Mouse (Mus musculus): ENCODE results near the gene Rpl29. TPM values are rescaled to one million over a fixed set of nuclear protein-coding genes. Genes with fewer than 3 reads are reported as not detected.

Rpl29 gene
- polyA plus RNA-seq, 1 experiment from 2014 or later, result 648 TPM

DNA sequence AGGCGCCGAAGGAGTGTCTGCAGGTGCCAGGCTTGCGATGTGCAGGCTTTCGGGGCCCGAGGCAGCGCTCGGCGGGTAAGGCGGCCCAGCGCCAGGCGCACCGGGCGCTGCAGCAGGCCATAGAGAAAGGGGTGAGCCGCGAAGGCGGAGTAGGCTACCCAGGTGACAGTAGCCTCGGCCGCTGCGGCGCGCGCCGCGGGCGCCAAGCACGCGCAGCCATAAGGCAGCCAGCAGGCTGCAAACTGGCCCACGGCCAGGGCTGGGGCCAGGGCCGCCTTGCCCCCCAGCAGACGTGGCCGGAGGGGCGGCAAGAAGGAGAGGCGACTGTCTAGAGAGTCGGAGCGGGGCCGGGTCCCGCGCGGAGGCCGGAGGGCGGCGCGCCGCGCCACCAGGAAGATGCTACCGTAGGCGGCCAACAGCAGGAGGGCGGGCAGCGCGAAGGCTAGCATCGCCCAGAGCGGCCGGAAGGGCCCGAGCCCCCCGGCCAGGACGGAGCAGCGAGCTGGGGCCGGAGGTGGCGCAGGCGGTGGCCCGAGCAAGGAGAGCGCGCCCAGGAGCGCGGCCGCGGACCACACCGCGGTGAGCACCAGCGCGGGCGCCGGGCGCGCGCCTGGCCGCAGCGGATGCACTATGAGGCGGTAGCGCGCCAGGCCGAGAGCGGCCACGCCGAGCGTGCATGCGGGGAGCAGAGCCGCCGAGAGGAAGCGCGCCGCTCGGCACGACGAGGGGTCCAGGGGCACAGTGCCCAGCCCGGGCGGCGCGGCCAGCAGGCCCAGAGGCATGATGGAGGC lies 35.7 kb downstream of the Rpl29 start:
- H3K9ac ChIP-seq, result peak overlapping the region; percentile 71
- H3K4me1 ChIP-seq (replicated peaks), result peaks cover 17% of the 10 kb centered on the region
- H3K27me3 ChIP-seq (replicated peaks), result peaks cover 13% of the 10 kb centered on the region
- H3K4me2 ChIP-seq, result peak overlapping the region; percentile 93
- 2% methylated on average over 98 of the region's 99 CpGs for WGBS
- peak overlapping the region; percentile 59 for H3K4me3 ChIP-seq
- H3K27ac ChIP-seq (ENCODE audit: poor library complexity, severe bottlenecking), result no peak overlapping the region
- peak; percentile 75 for ATAC-seq (ENCODE audit: insufficient number of reproducible peaks, low FRiP score)
- H3K9me3 ChIP-seq (replicated peaks), result no peaks in the 10 kb centered on the region
- H3K36me3 ChIP-seq, result peaks cover 42% of the 10 kb centered on the region

DNA sequence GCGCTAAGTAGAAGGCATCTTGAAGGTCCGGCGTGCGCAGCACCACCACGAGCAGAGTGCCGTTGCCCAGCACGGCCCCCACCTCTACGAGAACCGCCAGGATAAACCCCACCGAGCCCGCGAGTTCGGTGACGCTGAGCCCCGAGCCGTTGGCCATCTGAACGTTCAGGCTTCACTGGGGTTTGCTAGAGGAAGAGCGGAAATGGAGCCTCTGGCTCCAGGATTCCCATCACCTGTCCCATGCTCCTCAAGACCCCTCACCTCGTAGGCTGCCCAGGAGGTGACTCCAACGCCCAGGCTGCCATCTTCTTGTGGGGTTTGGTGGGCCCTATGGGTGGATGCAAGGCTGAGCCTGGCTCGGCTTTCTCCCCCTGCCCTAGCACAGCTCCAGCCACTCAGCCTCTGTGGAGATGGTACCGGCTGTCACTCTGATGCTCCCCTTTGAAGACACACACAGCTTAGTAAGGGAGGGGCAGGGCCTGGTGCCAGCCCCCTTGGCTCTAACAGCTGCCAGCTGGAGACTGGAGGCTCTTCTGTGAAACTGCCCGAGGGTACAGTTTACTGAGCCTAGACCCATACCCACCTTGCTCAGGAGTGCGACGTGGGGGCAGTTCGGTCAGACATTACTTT lies 36.4 kb downstream of the Rpl29 start, which contains the start of gene Gpr62:
Gpr62 (minus strand) TSS at position 368 of the 630 bp plus-strand sequence.
- 33% methylated on average over 26 of the region's 26 CpGs for WGBS
- ATAC-seq (ENCODE audit: insufficient number of reproducible peaks, low FRiP score), result 0 out of 2 replicates have a peak, but pooled peaks have one; percentile 2
- Histone ChIP-seq H3K27me3 (replicated peaks) (peaks cover 13% of the 10 kb centered on the region), H3K36me3 (peaks cover 35% of the 10 kb centered on the region), H3K4me1 (replicated peaks) (peaks cover 14% of the 10 kb centered on the region), H3K9ac (peak within 1 kb of the TSS; percentile 71), H3K27ac (ENCODE audit: poor library complexity, severe bottlenecking) (no peak within 1 kb of the TSS), H3K9me3 (replicated peaks) (no peaks in the 10 kb centered on the region), H3K4me3 (peak within 1 kb of the TSS; percentile 59), H3K4me2 (peak within 1 kb of the TSS; percentile 93)

DNA sequence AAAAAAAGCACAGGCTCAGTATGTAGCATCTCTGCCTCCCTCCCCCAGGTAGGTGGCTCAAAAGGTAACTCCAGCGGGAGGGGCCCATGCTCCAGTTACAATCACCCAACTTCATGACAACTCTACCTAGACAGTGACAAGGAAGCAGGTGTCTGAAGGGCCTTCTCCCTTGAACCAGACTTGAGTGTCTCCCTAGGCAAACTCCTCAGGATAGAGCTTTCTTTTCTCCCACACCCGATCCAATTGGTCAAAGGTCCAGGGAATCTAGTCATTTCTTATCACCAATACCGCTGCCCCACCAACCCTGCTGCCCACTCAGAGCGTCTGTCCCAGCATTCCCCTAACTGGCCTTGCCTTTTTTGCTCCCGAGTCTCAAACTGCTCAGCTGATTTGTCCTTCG lies 37.5 kb downstream of the Rpl29 start:
- Histone ChIP-seq H3K27me3 (replicated peaks) (peaks cover 13% of the 10 kb centered on the region), H3K4me1 (replicated peaks) (peaks cover 16% of the 10 kb centered on the region), H3K4me3 (no peak overlapping the region), H3K36me3 (peaks cover 26% of the 10 kb centered on the region), H3K4me2 (no peak overlapping the region), H3K27ac (ENCODE audit: poor library complexity, severe bottlenecking) (no peak overlapping the region), H3K9ac (no peak overlapping the region), H3K9me3 (replicated peaks) (no peaks in the 10 kb centered on the region)
- ATAC-seq (ENCODE audit: insufficient number of reproducible peaks, low FRiP score), result no peak
- 72% methylated on average over 6 of the region's 6 CpGs for WGBS

DNA sequence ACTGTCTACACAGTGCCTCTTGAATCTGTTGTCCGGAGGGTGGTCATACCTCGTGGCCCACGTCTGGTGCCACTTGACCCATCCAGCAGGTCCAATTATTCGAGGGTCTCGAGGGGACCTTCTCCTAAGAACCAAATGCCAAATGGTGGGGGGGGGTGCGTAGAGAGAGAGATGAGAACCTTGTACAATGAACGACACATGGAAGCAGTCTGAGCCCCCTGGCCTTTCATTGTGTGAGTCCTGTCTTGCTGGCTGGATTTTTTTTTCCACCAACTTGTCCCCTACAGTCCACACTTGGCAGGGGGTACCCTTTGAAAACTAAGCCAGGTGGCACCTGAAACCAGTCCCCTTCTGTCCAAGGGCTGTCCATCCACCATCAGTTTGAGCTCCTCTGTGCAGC lies 38.5 kb downstream of the Rpl29 start:
- H3K9ac ChIP-seq, result no peak overlapping the region
- H3K27ac ChIP-seq (ENCODE audit: poor library complexity, severe bottlenecking), result no peak overlapping the region
- peaks cover 26% of the 10 kb centered on the region for H3K4me1 ChIP-seq (replicated peaks)
- no peak for ATAC-seq (ENCODE audit: insufficient number of reproducible peaks, low FRiP score)
- no peak overlapping the region for H3K4me3 ChIP-seq
- H3K9me3 ChIP-seq (replicated peaks), result no peaks in the 10 kb centered on the region
- peaks cover 16% of the 10 kb centered on the region for H3K36me3 ChIP-seq
- 84% methylated on average over 7 of the region's 7 CpGs for WGBS
- H3K27me3 ChIP-seq (replicated peaks), result peaks cover 13% of the 10 kb centered on the region
- no peak overlapping the region for H3K4me2 ChIP-seq

DNA sequence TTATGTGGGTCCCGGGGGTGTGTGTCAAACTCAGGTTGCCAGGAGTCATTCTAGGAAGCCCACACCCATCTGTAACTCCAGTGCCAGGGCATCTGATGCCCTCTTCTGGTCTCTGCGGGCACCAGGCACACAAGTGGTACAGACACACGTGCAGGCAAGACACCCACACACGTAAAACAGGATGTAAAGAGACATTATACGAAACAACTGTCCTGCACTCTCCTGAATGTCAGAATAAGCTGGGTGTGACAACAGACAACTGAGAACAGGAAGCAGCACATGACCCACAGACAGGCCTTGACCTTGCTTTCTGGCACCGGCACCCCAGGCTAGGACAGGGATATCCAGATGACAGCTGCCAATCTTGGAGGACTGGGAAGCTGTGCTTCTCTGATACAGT lies 40.1 kb downstream of the Rpl29 start:
- H3K27ac ChIP-seq (ENCODE audit: poor library complexity, severe bottlenecking), result no peak overlapping the region
- H3K9me3 ChIP-seq (replicated peaks), result no peaks in the 10 kb centered on the region
- H3K4me3 ChIP-seq, result no peak overlapping the region
- WGBS, result 65% methylated on average over 6 of the region's 6 CpGs
- H3K4me2 ChIP-seq, result no peak overlapping the region
- no peak for ATAC-seq (ENCODE audit: insufficient number of reproducible peaks, low FRiP score)
- H3K36me3 ChIP-seq, result 0 out of 2 replicates have a peak, but pooled peaks cover under 1% of the 10 kb centered on the region
- H3K9ac ChIP-seq, result no peak overlapping the region
- peaks cover 4% of the 10 kb centered on the region for H3K27me3 ChIP-seq (replicated peaks)
- peaks cover 31% of the 10 kb centered on the region for H3K4me1 ChIP-seq (replicated peaks)

DNA sequence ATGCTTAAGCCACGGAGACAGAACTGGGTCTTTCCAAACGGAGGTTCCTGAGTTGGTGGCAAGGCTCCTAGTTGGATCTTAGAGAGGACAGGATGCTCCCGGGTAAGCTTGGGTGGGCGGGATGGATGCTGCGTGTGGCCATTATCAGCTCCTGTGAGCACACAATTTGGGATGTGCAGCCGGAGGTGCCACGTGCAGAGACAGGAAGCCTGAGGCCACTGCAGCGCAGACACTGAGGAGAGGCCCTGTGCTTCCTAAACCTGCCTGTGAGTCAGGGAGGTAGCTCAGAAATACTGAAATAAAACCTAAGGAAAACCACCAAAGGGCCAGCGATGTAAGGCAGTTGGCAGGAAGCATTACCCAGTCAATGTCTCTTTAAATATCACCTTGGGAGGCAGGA lies 40.5 kb downstream of the Rpl29 start:
- H3K36me3 ChIP-seq, result no peaks in the 10 kb centered on the region
- no peak overlapping the region for H3K4me2 ChIP-seq
- no peak overlapping the region for H3K4me3 ChIP-seq
- H3K27ac ChIP-seq (ENCODE audit: poor library complexity, severe bottlenecking), result no peak overlapping the region
- peaks cover 4% of the 10 kb centered on the region for H3K27me3 ChIP-seq (replicated peaks)
- H3K4me1 ChIP-seq (replicated peaks), result peaks cover 31% of the 10 kb centered on the region
- no peaks in the 10 kb centered on the region for H3K9me3 ChIP-seq (replicated peaks)
- no peak overlapping the region for H3K9ac ChIP-seq
- 62% methylated on average over 9 of the region's 9 CpGs for WGBS
- ATAC-seq (ENCODE audit: insufficient number of reproducible peaks, low FRiP score), result no peak

DNA sequence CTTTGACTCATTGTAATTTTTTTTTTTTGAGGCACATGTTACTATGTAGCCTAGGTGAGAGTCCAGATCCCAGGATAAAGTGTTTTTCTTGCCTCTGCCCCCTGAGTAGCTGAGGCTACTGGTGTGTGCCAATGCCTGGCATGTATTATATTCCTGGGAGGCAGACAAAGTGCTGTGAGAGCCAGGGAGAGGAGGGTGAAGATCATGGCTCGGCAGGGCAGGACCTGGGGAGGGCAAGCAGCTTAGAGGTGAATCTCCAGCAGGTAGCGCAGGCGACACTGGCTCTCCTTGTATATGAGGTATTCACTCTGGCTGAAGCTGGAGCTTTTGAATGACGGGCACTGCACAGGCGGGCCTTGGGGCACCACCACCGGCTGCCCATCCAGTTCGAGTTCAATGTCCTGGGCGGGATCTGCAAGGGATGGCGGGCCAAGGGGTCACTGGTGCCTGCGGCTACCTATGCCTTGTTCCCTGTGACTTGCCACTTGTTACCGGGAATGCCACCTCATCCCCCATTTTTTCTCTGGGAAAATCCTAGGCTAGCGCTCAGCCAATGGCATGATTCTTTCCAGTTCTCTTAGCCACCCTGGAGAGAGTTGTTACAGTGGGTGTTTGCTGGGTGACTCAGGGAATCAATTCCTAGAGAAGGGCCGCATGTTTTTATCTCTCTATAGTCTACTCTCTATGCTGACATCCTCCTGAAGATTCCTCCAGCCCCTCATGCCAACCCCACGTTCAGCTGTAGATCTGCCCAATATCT lies 41.9 kb downstream of the Rpl29 start:
- Histone ChIP-seq H3K4me1 (replicated peaks) (peaks cover 33% of the 10 kb centered on the region), H3K36me3 (no peaks in the 10 kb centered on the region), H3K27ac (ENCODE audit: poor library complexity, severe bottlenecking) (no peak overlapping the region), H3K4me2 (peak overlapping the region; percentile 48), H3K4me3 (no peak overlapping the region), H3K9ac (no peak overlapping the region; the same call in 1 of the 2 replicates), H3K27me3 (replicated peaks) (no peaks in the 10 kb centered on the region), H3K9me3 (replicated peaks) (no peaks in the 10 kb centered on the region)
- WGBS, result 63% methylated on average over 14 of the region's 14 CpGs
- no peak for ATAC-seq (ENCODE audit: insufficient number of reproducible peaks, low FRiP score)

DNA sequence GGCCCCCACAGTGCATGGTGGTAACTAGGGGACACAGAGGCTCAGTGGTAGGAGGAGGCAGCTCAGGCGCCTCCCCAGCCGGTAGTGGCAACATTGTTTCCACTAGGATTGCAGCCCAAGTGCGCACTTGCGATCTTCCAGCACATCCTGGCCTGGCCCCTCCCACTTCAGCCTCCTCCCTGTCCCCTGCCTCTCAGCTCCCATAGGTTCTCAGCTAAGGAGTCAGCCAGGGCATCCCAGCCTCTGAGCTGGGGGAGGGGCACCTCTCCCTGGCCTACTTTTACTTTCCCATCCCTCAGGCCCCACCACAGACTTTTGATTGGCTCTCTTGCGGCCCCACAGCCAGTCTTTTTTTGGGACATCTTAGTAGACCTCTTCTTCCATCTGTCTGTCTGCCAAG lies 42.6 kb downstream of the Rpl29 start:
- Histone ChIP-seq H3K4me1 (replicated peaks) (peaks cover 38% of the 10 kb centered on the region), H3K27me3 (replicated peaks) (no peaks in the 10 kb centered on the region), H3K9me3 (replicated peaks) (no peaks in the 10 kb centered on the region), H3K36me3 (no peaks in the 10 kb centered on the region), H3K27ac (ENCODE audit: poor library complexity, severe bottlenecking) (no peak overlapping the region), H3K9ac (no peak overlapping the region; the same call in 1 of the 2 replicates), H3K4me3 (no peak overlapping the region), H3K4me2 (peak overlapping the region; percentile 48)
- 14% methylated on average over 5 of the region's 5 CpGs for WGBS
- ATAC-seq (ENCODE audit: insufficient number of reproducible peaks, low FRiP score), result no peak; the same call in 1 of the 2 replicates

DNA sequence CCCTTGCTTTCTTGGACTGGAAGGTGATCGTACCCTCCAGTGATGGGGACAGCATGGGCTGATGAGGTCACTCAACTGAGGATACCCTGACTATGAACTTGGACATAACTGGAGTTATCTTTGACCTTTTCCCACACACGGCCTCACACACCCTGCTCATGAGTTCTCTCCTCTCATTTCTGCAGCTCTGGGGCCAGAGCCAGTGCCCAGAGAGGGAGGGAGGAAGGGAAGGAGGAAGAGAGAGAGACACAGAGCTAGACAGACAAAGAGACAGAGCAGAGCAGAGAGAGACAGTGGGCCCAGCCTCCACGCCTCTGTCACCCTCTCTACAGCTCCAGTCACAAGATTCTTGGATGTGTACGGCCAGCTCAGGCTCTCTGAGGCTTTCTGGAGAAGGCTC lies 43.1 kb downstream of the Rpl29 start:
- Histone ChIP-seq H3K4me1 (replicated peaks) (peaks cover 38% of the 10 kb centered on the region), H3K9ac (0 out of 2 replicates have a peak overlapping the region, but pooled peaks have one; percentile 34), H3K9me3 (replicated peaks) (no peaks in the 10 kb centered on the region), H3K27ac (ENCODE audit: poor library complexity, severe bottlenecking) (no peak overlapping the region; the same call in 1 of the 2 replicates), H3K4me2 (no peak overlapping the region; the same call in 1 of the 2 replicates), H3K27me3 (replicated peaks) (no peaks in the 10 kb centered on the region), H3K36me3 (no peaks in the 10 kb centered on the region), H3K4me3 (no peak overlapping the region)
- no peak for ATAC-seq (ENCODE audit: insufficient number of reproducible peaks, low FRiP score)
- WGBS, result 49% methylated on average over 4 of the region's 4 CpGs

DNA sequence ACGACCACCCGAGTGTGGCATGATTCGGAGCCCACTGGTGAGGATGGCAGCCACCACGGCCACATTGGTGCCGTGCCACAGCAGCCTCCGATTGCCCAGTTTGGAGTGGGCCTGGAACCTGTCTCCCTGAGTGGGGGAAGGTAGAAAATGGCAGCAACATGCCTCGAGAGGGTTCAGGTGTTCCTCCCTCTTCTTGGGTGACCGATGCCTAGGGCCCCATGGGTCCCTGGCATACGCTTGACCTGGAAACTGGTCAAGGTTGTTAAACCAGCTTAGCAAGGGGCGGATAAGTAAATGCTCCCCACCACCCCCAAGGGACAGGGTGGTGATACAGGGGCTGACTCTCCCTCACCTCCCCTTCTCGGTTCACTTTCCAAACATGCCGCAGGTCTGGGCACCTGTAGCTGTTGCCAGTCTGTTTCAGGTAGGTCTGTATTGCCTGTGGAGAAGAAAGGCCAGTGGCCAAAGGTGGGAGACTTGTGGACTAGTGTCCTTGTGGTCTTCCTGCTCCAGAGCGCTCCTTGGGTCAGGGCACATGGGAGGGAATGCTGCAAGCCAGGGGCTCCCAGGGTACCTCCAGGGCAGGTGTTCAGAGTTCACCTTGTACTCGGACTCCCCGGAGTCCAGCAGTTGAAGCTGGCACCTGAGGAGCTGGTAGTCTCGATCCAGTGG lies 44.0 kb downstream of the Rpl29 start:
- H3K27me3 ChIP-seq (replicated peaks), result no peaks in the 10 kb centered on the region
- H3K4me1 ChIP-seq (replicated peaks), result peaks cover 46% of the 10 kb centered on the region
- H3K27ac ChIP-seq (ENCODE audit: poor library complexity, severe bottlenecking), result no peak overlapping the region
- no peak for ATAC-seq (ENCODE audit: insufficient number of reproducible peaks, low FRiP score)
- H3K36me3 ChIP-seq, result no peaks in the 10 kb centered on the region
- no peaks in the 10 kb centered on the region for H3K9me3 ChIP-seq (replicated peaks)
- 0 out of 2 replicates have a peak overlapping the region, but pooled peaks have one; percentile 34 for H3K9ac ChIP-seq
- no peak overlapping the region for H3K4me3 ChIP-seq
- no peak overlapping the region for H3K4me2 ChIP-seq
- 83% methylated on average over 16 of the region's 16 CpGs for WGBS
